Mouse (Mus musculus) embryonic facial prominence, embryonic 11.5 days (tissue): ENCODE results near the gene Entpd4b. TPM values are rescaled to one million over a fixed set of nuclear protein-coding genes. Genes with fewer than 3 reads are reported as not detected.
"Not testable (repeated sequence)": the region's sequence is repeated elsewhere in the genome, so short reads cannot be mapped to it uniquely, and the experiment has no call there.

Experiments used
- ATAC-seq: fragments of 200-750 bp; cut with Nextera tagmentation; replicated peaks from 2 replicates; pipeline ENCODE4 v1.8.0; 2017; ENCODE audit warnings: low read depth; ENCODE audit not compliant: insufficient number of reproducible peaks, low FRiP score, low TSS enrichment
- DNase-seq: peaks from one replicate; pipeline ENCODE4 v3.0.0-alpha.2; 2015; ENCODE audit warnings: low spot score
- H3K27ac ChIP-seq: fragments of 300-500 bp; sonication (generic); replicated peaks from 2 replicates; pipeline ENCODE4 v1.5.1; 2014; ENCODE audit warnings: mild to moderate bottlenecking, low read depth, low read length, control low read depth
- H3K27me3 ChIP-seq: fragments of 300-500 bp; sonication (generic); 2 replicates; pipeline ENCODE4 v1.6.1; 2014; ENCODE audit warnings: mild to moderate bottlenecking, low read length, moderate library complexity, mixed read lengths; ENCODE audit not compliant: control insufficient read depth, insufficient read depth
- H3K36me3 ChIP-seq: fragments of 300-500 bp; sonication (generic); replicated peaks from 2 replicates; pipeline ENCODE4 v1.6.1; 2014; ENCODE audit warnings: low read depth, mild to moderate bottlenecking, low read length, moderate library complexity, mixed read lengths; ENCODE audit not compliant: control insufficient read depth, insufficient read depth
- H3K4me1 ChIP-seq: fragments of 300-500 bp; sonication (generic); 2 replicates; pipeline ENCODE4 v1.6.1; 2014; ENCODE audit warnings: low read length, mixed read lengths; ENCODE audit not compliant: control insufficient read depth, insufficient read depth
- H3K4me2 ChIP-seq: fragments of 300-500 bp; sonication (generic); 2 replicates; pipeline ENCODE4 v1.6.1; 2014; ENCODE audit warnings: low read depth, mild to moderate bottlenecking, control low read depth, low read length, moderate library complexity
- H3K4me3 ChIP-seq: fragments of 300-500 bp; sonication (generic); 2 replicates; pipeline ENCODE4 v1.5.1; 2014; ENCODE audit warnings: low read depth, low read length, control low read depth
- H3K9ac ChIP-seq: fragments of 300-500 bp; sonication (generic); replicated peaks from 2 replicates; pipeline ENCODE4 v1.6.1; 2014; ENCODE audit warnings: mild to moderate bottlenecking, control low read depth, low read length
- H3K9me3 ChIP-seq: fragments of 300-500 bp; sonication (generic); replicated peaks from 2 replicates; pipeline ENCODE4 v1.6.1; 2016; ENCODE audit warnings: mild to moderate bottlenecking, low read length, inconsistent platforms, mixed read lengths; ENCODE audit not compliant: control insufficient read depth
- WGBS: fragments of 180-500 bp; shearing (Covaris S2); extraction: QIAGEN DNeasy Blood & Tissue Kit; methylation state at CpG from one replicate; pipeline ENCODE4 v1.1.7; 2014; 5-methylcytosine and 5-hydroxymethylcytosine counted together
- polyA plus RNA-seq: library from polyadenylated mRNA; unstranded; fragments of >200 nt; fragmentation: Nextera tagmentation; extraction: Ambion mirVana; gene quantifications from 2 replicates; pipeline ENCODE4 v1.2.1, GENCODE M21; 2014

The Entpd4b gene
- polyA plus RNA-seq, 1 experiment from 2014 or later, result 8.6 TPM

GRCm38 (mm10) chr14:69542695-69543094 is 12.5 kb upstream of the Entpd4b start:
- H3K36me3 ChIP-seq, H3K4me2 ChIP-seq, H3K4me3 ChIP-seq, DNase-seq, ATAC-seq, H3K9ac ChIP-seq, H3K4me1 ChIP-seq, H3K9me3 ChIP-seq, H3K27me3 ChIP-seq, H3K27ac ChIP-seq: not testable (repeated sequence)
- no CpG with 5 or more reads among the region's 7 CpGs for WGBS

- not testable (repeated sequence) for H3K36me3 ChIP-seq, H3K4me3 ChIP-seq, H3K9ac ChIP-seq, H3K27me3 ChIP-seq, ATAC-seq, H3K4me1 ChIP-seq, DNase-seq, H3K4me2 ChIP-seq, H3K27ac ChIP-seq, H3K9me3 ChIP-seq
- WGBS, result no CpG with 5 or more reads among the region's 7 CpGs
These were observed 11.2 kb upstream of the Entpd4b start for GRCm38 (mm10) chr14:69544033-69544432.

- not testable (repeated sequence) for H3K4me1 ChIP-seq, H3K27me3 ChIP-seq, H3K36me3 ChIP-seq, H3K27ac ChIP-seq, DNase-seq, H3K4me3 ChIP-seq, H3K9me3 ChIP-seq, H3K4me2 ChIP-seq, H3K9ac ChIP-seq, ATAC-seq
- WGBS, result no CpG with 5 or more reads among the region's 2 CpGs
These were observed 10.2 kb upstream of the Entpd4b start for GRCm38 (mm10) chr14:69545052-69545451.

- not testable (repeated sequence) for H3K9ac ChIP-seq, H3K27ac ChIP-seq, H3K27me3 ChIP-seq, ATAC-seq, H3K4me2 ChIP-seq, H3K4me1 ChIP-seq, H3K4me3 ChIP-seq, H3K36me3 ChIP-seq, H3K9me3 ChIP-seq, DNase-seq
- WGBS, result no CpG with 5 or more reads among the region's 4 CpGs
These were observed 7.9 kb upstream of the Entpd4b start for GRCm38 (mm10) chr14:69547310-69547709.

- not testable (repeated sequence) for H3K27ac ChIP-seq, H3K4me3 ChIP-seq, H3K27me3 ChIP-seq, DNase-seq, ATAC-seq, H3K36me3 ChIP-seq, H3K9ac ChIP-seq, H3K9me3 ChIP-seq, H3K4me2 ChIP-seq, H3K4me1 ChIP-seq
- no CpG with 5 or more reads among the region's 8 CpGs for WGBS
These were observed 1.6 kb downstream of the Entpd4b start for GRCm38 (mm10) chr14:69556820-69557219.

- no CpG with 5 or more reads among the region's 14 CpGs for WGBS
- not testable (repeated sequence) for H3K36me3 ChIP-seq, H3K4me1 ChIP-seq, H3K27ac ChIP-seq, ATAC-seq, H3K27me3 ChIP-seq, DNase-seq, H3K9me3 ChIP-seq, H3K4me2 ChIP-seq, H3K4me3 ChIP-seq, H3K9ac ChIP-seq
These were observed 2.3 kb downstream of the Entpd4b start for GRCm38 (mm10) chr14:69557550-69557949.

Other genes with a start within 250 kb of the Entpd4b start
- not detected in 2 replicates for gene Gm16867, start 52.1 kb upstream of the Entpd4b start, polyA plus RNA-seq
- not detected in 2 replicates for gene Gm27179, start 42.9 kb upstream of the Entpd4b start, polyA plus RNA-seq